Mouse (Mus musculus): ENCODE results near the gene Amelx.

DNA sequence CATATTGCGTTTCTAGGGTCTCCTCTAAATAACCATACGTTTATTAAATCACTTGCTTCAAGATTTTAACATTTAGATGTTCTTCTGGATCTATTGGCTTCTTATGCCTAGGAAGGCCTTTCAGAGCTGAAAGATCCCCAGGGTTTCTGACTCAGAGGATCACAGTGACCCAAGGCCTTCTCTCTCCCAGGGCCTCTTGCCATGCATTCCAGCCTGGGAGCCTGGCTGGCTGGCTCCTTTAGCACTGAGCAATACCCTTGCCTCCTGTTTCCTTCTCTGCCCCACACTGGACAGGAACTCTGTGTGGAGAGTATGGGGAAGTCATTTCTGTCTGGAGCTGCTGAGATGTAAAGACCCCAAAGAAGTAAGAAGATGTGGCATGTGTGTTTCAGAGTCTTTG is 16.0 kb downstream of the Amelx start:
- TF ChIP-seq CTCF (IDR thresholded peaks at IDR 0.05; ENCODE audit: low read depth) (no peak), EP300 (optimal IDR thresholded peaks at IDR 0.05) (no peak)
